Mouse (Mus musculus): ENCODE results near the gene Trmt10a.

DNA sequence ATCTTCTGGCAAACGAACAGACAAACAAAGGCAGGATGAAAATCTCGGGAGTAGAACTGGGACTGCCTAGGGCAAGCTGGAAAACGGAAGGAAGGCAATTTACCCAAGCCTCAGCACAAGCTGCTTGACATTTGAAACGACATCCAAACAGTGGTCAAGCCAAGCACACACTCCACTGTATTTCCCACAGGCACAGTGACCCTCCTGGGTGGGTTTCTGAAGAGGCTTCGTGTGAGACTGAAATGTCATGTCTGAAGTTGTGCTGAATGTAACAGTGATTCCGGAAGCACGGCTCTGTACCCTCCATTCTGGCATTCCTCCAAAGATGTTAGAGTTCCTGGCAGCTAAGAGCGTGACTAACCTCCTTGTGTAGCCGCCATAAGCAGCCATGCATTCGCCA is 47.5 kb upstream of the Trmt10a start:
- no peak for TF ChIP-seq POLR2A (IDR thresholded peaks at IDR 0.05; ENCODE audit: insufficient read depth, low read depth, low read length)
- TF ChIP-seq CTCF (IDR thresholded peaks at IDR 0.05), result no peak
- TF ChIP-seq EP300 (IDR thresholded peaks at IDR 0.05; ENCODE audit: insufficient read depth, low read depth, low read length), result no peak
